Mouse (Mus musculus) ES-Bruce4 (cell line): Measurements from ENCODE around the gene Tex11. TPM values are rescaled to one million over a fixed set of nuclear protein-coding genes. Genes with fewer than 3 reads are reported as not detected.
"Not testable (repeated sequence)": the region's sequence is repeated elsewhere in the genome, so short reads cannot be mapped to it uniquely, and the experiment has no call there.

ENCODE experiments used
- H3K27ac ChIP-seq: 2 replicates; pipeline ENCODE4 v1.5.1; 2012; ENCODE audit warnings: low read length, inconsistent platforms; ENCODE audit not compliant: insufficient read depth
- H3K27me3 ChIP-seq: 2 replicates; pipeline ENCODE4 v1.6.1; 2012; ENCODE audit warnings: mild to moderate bottlenecking, low read length, inconsistent platforms; ENCODE audit not compliant: control insufficient read depth, poor library complexity, insufficient read depth, severe bottlenecking
- H3K36me3 ChIP-seq: 2 replicates; pipeline ENCODE4 v1.6.1; 2012; ENCODE audit warnings: inconsistent platforms, mild to moderate bottlenecking, low read length, moderate library complexity; ENCODE audit not compliant: control insufficient read depth, poor library complexity, insufficient read depth, severe bottlenecking
- H3K4me1 ChIP-seq: one replicate; pipeline ENCODE4 v1.8.1; 2011; ENCODE audit warnings: low read length; ENCODE audit not compliant: control insufficient read depth, insufficient read depth
- H3K4me3 ChIP-seq: 2 replicates; pipeline ENCODE4 v1.5.1; 2011; ENCODE audit warnings: low read depth, mild to moderate bottlenecking, low read length
- H3K9ac ChIP-seq: 2 replicates; pipeline ENCODE4 v1.6.1; 2012; ENCODE audit warnings: low read depth, mild to moderate bottlenecking, inconsistent platforms; ENCODE audit not compliant: poor library complexity, severe bottlenecking
- H3K9me3 ChIP-seq: replicated peaks from 2 replicates; pipeline ENCODE4 v1.6.1; 2012; ENCODE audit warnings: mild to moderate bottlenecking, low read length, inconsistent platforms; ENCODE audit not compliant: control insufficient read depth, poor library complexity, insufficient read depth, severe bottlenecking
- CTCF ChIP-seq: IDR thresholded peaks from one replicate; pipeline ENCODE4 v1.8.1; 2011; ENCODE audit warnings: low read depth, low read length
- EP300 ChIP-seq: IDR thresholded peaks from 2 replicates; pipeline ENCODE4 v1.6.1; 2011; ENCODE audit warnings: low read depth, low read length; ENCODE audit not compliant: insufficient read depth
- POLR2A ChIP-seq: IDR thresholded peaks from one replicate; pipeline ENCODE4 v1.8.1; 2011; ENCODE audit warnings: low read length; ENCODE audit not compliant: insufficient read depth
- polyA plus RNA-seq: library from polyadenylated mRNA; stranded (reverse); fragments of >200 nt; gene quantifications from 2 replicates; pipeline ENCODE4 v1.2.4, GENCODE M21; 2011; ENCODE audit warnings: low read depth; ENCODE audit not compliant: missing spikeins, insufficient read depth, insufficient read length

Tex11 gene
- 1.8 and 1.9 TPM in 2 replicates for polyA plus RNA-seq

GRCm38 (mm10) chrX:101059541-101059940 is at the start of gene Tex11:
Gene Tex11 (minus strand): TSS chrX:101059667.
- no peak for TF ChIP-seq EP300
- no peak for TF ChIP-seq POLR2A
- TF ChIP-seq CTCF: no peak
- no peaks in the 10 kb centered on the region for H3K9me3 ChIP-seq
- peak within 1 kb of the TSS; percentile 33; the same call in 1 of the 2 replicates for H3K4me3 ChIP-seq
- no peaks in the 10 kb centered on the region for H3K4me1 ChIP-seq
- H3K27ac ChIP-seq: no peak within 1 kb of the TSS
- no peaks in the 10 kb centered on the region; the same call in 1 of the 2 replicates for H3K27me3 ChIP-seq
- H3K36me3 ChIP-seq: no peaks in the 10 kb centered on the region
- no peak within 1 kb of the TSS for H3K9ac ChIP-seq

- Histone ChIP-seq H3K27ac (peak within 1 kb of the TSS; percentile 98), H3K4me3 (peak within 1 kb of the TSS; percentile 96), H3K9ac (peak within 1 kb of the TSS; percentile 95), H3K9me3 (no peaks in the 10 kb centered on the region; the same call in 1 of the 2 replicates), H3K27me3 (no peaks in the 10 kb centered on the region), H3K36me3 (peaks cover 15% of the 10 kb centered on the region), H3K4me1 (no peaks in the 10 kb centered on the region)
- TF ChIP-seq EP300 (no peak), CTCF (no peak), POLR2A (no peak)
Observed at GRCm38 (mm10) chrX:101085920-101086319, 26.5 kb upstream of the Tex11 start, which contains the start of gene Slc7a3. Gene Slc7a3 (minus strand): TSS chrX:101086020.

GRCm38 (mm10) chrX:101085211-101085610 is 25.7 kb upstream of the Tex11 start:
- H3K9ac ChIP-seq: peak overlapping the region; percentile 95
- H3K27me3 ChIP-seq, H3K4me1 ChIP-seq, H3K9me3 ChIP-seq: not testable (repeated sequence)
- peaks cover 21% of the 10 kb centered on the region for H3K36me3 ChIP-seq
- H3K4me3 ChIP-seq: peak overlapping the region; percentile 96
- peak overlapping the region; percentile 98 for H3K27ac ChIP-seq

GRCm38 (mm10) chrX:101084192-101084591 is 24.7 kb upstream of the Tex11 start:
- Histone ChIP-seq H3K4me1 (no peaks in the 10 kb centered on the region), H3K36me3 (peaks cover 31% of the 10 kb centered on the region), H3K9me3 (no peaks in the 10 kb centered on the region), H3K27me3 (no peaks in the 10 kb centered on the region), H3K4me3 (peak overlapping the region; percentile 96), H3K27ac (peak overlapping the region; percentile 98), H3K9ac (peak overlapping the region; percentile 95)
- TF ChIP-seq POLR2A (no peak), CTCF (no peak), EP300 (peak; percentile 72; the same call in 1 of the 2 replicates)

GRCm38 (mm10) chrX:101065245-101065644 is 5.8 kb upstream of the Tex11 start:
- no peaks in the 10 kb centered on the region; the same call in 1 of the 2 replicates for H3K27me3 ChIP-seq
- H3K9me3 ChIP-seq: no peaks in the 10 kb centered on the region
- no peaks in the 10 kb centered on the region for H3K36me3 ChIP-seq
- no peaks in the 10 kb centered on the region for H3K4me1 ChIP-seq
- no peak for TF ChIP-seq CTCF
- TF ChIP-seq POLR2A: no peak
- TF ChIP-seq EP300: no peak
- H3K27ac ChIP-seq: no peak overlapping the region
- H3K9ac ChIP-seq: no peak overlapping the region
- no peak overlapping the region for H3K4me3 ChIP-seq

- Histone ChIP-seq H3K27me3 (no peaks in the 10 kb centered on the region; the same call in 1 of the 2 replicates), H3K9me3 (no peaks in the 10 kb centered on the region), H3K27ac (no peak overlapping the region), H3K9ac (no peak overlapping the region), H3K4me1 (no peaks in the 10 kb centered on the region), H3K4me3 (no peak overlapping the region), H3K36me3 (no peaks in the 10 kb centered on the region)
- TF ChIP-seq CTCF (no peak), EP300 (no peak), POLR2A (no peak)
Observed at GRCm38 (mm10) chrX:101063503-101063902, 4.0 kb upstream of the Tex11 start.
